Mouse (Mus musculus): Measurements from ENCODE around the gene Slc35g2. TPM values are rescaled to one million over a fixed set of nuclear protein-coding genes. Genes with fewer than 3 reads are reported as not detected.

Gene Slc35g2
- not detected in 2 replicates for total RNA-seq (2015; ENCODE audit: low replicate concordance)
- not detected in 2 replicates for total RNA-seq (2017; ENCODE audit: low replicate concordance)

DNA sequence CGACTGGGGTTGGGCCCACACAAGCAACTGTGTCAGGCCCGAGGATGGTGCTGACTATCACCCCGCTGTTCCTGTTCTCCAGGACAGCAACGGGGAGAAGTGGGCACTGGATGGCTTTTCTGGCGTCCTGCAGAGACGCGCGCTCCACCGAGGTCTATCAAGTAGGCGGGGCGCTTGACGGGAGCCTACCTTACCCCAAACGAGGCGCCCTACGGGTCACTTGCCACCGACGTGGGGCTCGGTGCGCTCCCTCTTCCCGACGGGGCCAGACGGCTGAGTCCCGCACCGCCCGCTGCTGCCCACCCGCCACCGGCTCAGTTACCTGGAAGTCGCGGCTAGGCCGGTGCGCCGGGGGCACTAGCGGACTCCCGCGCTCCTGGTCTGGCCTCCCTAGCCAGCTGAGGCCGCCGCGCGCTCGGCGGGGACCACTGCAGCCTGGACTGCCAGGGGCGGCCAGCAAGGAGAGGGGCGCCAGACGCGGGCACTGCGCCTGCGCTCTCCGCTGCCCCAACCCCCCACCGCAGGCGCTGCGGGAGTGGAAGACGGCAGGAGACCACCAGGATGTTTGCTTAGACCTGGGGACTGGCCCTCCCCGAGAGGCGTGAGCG lies at the start of gene Slc35g2:
TSS of gene Slc35g2 (minus strand) at position 465 of the 608 bp plus-strand sequence.
- no peak for ATAC-seq (replicated peaks; ENCODE audit: low FRiP score, poor library complexity, severe bottlenecking)

DNA sequence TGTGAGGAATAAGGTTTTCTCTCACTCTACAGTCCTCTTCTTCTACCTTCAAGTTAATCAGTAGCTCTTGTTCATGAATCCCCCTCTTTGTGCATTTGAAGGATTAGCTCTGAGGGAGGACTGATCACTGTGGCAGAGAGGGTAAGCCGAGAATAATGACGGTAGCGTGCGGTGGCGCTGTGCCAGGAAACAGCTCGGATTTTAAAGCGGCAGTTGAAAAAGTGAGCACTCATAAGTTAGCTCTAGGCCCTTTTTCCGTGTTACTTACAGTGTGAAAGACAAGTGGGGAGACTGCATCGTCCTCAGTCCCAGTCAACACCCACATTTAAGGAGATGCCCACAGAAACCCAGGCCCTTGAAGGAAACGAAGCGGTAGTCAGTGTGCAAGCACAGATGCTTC lies 46.1 kb upstream of the Slc35g2 start:
- ATAC-seq (replicated peaks; ENCODE audit: low FRiP score, poor library complexity, severe bottlenecking), result no peak

DNA sequence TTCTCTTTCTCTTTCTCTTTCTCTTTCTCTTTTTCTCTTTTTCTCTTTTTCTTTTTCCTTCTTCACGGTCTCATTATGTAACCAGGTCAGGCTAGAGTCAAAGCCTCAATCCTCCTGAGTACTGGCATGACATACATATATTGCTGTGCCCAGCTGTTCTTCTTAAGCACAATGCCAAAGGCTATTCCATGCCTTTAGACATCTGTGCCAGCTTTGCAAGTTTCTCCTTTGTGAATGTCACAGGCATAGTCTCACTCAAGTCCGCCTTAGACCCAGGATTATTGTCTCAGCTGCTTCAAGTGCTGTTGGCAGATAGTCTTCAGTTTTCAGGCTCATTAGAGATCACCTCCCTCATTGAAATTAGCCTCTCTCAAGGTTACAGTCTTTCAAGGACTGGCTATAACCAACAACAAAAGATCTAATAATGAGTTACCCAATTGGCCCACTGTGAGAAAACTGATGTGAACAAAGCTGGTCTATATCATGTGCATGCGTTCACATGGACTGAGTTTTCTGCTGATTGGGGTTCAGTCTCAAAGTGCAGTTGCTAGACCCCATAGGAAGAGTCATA lies 42.7 kb upstream of the Slc35g2 start:
- no peak for ATAC-seq (replicated peaks; ENCODE audit: low FRiP score, poor library complexity, severe bottlenecking)

DNA sequence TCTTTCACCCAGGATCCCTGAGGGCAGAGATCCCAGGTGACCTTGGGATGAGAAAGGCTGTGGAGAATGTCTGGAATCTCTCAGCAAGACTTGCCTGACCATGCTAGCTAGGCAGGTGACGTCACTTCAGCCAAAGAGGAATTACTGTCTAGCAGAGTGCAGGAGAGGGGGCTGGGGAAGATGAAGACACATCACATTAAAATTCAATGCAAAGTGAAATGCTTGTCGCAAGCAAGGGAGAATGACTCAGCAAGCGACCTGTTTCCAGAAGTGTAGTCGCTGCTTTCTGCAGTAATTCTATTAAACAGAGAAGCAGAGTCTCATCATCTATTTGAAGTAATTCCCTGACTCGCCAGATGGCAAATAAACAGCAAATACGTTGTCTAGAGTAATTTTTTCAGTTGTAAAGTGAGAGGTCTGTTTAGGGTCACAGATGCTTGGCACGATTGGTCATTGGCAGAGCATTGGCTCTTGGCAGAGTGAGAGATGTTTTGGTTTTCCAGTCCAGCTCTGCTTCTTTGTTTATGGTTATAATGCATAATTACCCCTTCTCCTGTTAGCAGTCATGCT lies 35.2 kb upstream of the Slc35g2 start:
- ATAC-seq (replicated peaks; ENCODE audit: low FRiP score, poor library complexity, severe bottlenecking), result no peak

DNA sequence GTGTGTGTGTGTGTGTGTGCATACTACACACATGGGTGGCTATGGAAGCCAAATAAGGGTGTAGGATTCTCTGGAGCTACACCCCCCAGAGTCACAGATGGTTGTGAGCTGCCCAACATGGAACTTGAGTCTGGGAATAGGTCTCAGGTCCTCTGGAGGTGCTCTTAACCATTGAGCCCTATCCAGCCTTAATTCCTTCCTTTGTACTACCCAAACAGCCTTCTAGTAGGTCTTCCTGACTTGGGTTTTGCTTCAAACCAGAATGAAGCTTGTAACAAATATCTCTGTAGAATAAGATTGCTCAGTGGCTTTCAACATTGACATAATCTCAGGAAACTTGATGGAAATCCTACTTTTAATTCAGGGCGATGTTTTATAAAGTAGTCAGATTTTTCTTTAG lies 34.6 kb upstream of the Slc35g2 start:
- no peak for ATAC-seq (replicated peaks; ENCODE audit: low FRiP score, poor library complexity, severe bottlenecking)

DNA sequence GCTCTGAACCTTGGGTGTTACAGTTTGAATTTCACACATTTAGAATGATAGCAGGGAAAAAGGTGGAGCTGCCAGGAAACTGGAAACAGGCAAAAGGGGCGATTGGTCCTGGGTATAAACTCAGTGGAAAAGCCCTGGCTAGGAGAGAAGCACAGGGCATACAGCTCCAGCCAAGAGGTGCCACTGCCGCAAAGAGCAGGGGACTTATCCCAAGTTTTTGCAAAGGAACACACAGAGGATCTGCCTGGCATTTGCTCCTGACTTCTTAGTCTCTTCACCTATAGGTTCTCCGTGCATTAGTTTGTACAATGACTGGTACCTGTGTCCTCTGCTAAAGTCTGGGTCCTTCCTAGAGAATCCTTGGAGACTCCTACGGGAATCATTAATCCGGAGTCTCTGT lies 32.3 kb upstream of the Slc35g2 start:
- no peak for ATAC-seq (replicated peaks; ENCODE audit: low FRiP score, poor library complexity, severe bottlenecking)

DNA sequence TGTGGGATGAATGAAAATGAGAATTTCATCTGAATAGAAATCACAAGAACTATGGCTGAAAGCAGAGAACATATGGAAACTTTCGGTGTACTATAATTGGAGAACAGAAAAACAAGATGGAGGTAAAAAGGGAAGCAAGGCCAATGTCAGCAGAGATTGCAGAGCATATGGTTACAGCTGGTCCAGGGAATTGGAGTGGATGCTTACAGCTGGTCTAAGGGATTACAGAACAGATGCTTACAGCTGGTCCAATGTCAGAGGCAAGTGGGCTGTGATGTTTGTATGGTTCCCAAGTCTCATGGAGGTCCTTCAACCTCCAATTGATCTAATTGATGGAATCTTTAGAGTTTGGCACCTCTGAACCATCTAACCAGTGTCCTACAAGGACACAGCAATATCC lies 31.2 kb upstream of the Slc35g2 start:
- ATAC-seq (replicated peaks; ENCODE audit: low FRiP score, poor library complexity, severe bottlenecking), result no peak

DNA sequence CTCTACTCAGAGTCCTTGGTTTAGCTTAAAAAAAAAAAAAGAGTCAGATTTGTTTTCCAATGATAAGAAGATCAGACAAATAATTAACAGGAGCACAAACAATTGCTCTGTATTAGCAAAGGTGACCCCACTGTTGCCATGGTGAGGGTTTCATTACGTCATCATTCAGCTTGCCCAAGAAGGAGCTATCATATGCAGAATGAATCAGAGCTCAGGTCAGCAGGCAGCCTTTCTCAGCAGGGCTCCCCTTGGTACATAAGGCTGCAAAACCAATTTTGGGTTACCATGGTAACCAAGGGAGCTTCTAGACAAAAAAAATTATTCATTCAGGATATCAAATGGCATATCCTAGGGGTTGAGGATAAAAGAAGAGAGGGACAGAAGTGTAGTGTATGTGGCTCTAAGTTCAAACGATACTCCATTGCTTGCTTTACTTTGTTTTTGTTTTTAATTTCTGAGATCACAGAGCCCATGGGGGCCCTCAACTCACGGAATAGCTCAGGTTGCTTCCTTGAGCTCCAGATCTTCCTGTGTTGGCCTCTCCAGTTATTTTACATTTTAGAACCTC lies 29.0 kb upstream of the Slc35g2 start:
- ATAC-seq (replicated peaks; ENCODE audit: low FRiP score, poor library complexity, severe bottlenecking), result no peak

DNA sequence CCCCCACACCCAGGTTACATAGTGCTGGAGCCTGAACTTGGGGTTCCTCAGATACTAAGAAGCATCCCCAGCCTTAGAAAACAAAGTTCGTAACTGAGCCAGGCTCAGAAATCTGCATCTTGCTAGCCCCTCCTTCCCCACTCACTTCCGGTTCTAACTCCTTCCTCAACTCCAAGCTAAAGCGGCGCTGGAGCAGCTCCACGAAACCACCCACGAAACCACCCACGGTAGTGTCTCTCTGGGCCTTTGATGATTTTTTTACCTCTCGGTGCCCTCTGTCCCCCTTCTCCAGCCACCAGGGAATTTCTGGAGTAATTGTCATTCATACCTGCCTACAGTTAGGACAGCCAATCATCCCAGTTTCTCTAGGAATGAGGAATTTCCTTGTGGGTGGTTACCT lies 26.7 kb upstream of the Slc35g2 start, which contains the start of gene Stag1:
TSS of gene Stag1 (plus strand) at position 253 of the 400 bp plus-strand sequence.
- no peak for ATAC-seq (replicated peaks; ENCODE audit: low FRiP score, poor library complexity, severe bottlenecking)

DNA sequence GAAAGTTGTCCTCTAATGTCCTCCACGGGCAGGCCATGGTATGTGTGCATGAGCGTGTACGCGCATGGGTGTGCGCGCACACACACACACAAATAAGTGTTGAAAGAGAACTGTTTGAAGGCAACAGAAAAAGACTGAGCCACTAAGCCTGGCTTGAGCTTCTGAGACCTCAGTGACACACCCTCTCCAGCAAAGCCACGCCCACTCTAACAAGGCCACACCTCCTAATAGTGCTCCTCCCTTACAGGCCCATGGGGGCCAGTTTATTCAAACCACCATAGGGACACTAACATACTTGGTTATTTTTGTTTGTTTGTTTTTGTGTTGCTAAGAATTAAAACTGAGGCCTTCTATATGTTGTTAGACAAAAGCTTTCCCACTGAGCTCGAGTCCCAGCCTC lies 25.4 kb upstream of the Slc35g2 start:
- ATAC-seq (replicated peaks; ENCODE audit: low FRiP score, poor library complexity, severe bottlenecking), result 0 out of 2 replicates have a peak, but pooled peaks have one; percentile 42

DNA sequence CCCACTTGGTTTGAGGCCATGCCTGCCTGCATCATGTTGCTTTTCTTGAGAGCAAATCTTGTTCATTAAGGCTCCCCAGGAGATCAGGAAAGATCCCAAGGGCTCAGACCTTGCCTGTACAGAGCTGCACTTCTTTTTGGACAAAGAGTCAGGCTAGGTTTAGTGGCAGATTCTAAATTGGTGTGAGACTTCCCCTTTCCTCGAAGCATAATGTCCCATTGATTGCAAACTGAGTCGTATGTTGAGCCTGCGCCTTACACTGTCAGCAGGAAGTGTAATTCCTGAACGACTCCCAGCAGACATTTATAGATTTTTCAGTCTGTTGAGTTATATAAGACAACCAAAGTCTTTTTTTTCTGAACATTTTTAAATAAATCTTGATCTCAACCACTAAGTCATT lies 19.6 kb upstream of the Slc35g2 start:
- no peak for ATAC-seq (replicated peaks; ENCODE audit: low FRiP score, poor library complexity, severe bottlenecking)

DNA sequence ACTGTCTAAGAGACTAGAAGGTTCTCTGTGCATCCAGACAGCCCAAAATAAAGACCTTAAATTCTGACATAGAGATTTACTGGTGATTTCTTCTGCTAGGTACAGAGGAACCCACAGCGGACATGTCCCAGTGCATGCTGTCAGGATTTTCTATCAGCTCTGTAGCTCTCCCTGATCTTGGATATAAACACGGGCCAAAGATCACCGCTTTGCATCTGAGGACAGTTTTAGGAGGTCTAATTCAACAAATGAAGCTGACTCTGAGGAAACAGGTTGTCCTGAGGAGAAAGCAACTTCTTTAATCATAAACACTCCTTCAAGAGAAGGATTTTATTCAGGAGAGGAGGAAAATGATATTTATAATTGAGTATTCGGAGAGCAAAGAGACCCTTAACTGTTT lies 13.1 kb upstream of the Slc35g2 start:
- no peak for ATAC-seq (replicated peaks; ENCODE audit: low FRiP score, poor library complexity, severe bottlenecking)

DNA sequence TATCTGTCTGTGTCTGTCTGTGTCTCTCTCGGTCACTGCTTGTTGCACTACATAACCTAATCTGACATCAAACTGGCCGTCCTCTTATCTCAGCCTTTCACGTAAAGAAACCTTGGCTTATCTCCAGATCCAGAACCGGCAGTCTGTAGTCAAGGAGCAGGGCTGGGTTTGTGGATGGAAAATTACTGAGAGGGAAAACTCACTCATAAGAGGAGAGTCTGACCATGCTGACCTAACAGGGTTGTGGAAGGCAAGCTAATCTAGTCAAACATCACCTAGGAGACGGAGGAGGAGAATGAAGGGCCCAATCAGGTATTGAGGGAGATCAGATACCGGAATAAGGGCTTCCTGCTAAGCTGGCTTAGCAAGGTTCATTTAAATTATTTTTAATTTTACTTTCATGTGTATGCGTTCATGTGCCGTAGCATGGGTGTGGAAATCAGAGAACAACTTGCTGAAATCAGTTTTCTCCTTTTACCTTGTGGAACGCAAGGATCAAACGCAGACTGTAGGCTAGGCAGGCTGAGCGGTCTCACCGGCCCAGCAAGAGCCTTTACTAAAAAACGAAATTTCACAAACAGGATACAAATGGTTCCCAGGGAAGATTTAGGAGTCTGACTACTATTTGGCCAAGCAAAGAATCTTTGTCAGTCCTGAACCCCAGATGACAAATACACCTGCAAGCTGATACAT lies 12.1 kb upstream of the Slc35g2 start:
- no peak for ATAC-seq (replicated peaks; ENCODE audit: low FRiP score, poor library complexity, severe bottlenecking)

DNA sequence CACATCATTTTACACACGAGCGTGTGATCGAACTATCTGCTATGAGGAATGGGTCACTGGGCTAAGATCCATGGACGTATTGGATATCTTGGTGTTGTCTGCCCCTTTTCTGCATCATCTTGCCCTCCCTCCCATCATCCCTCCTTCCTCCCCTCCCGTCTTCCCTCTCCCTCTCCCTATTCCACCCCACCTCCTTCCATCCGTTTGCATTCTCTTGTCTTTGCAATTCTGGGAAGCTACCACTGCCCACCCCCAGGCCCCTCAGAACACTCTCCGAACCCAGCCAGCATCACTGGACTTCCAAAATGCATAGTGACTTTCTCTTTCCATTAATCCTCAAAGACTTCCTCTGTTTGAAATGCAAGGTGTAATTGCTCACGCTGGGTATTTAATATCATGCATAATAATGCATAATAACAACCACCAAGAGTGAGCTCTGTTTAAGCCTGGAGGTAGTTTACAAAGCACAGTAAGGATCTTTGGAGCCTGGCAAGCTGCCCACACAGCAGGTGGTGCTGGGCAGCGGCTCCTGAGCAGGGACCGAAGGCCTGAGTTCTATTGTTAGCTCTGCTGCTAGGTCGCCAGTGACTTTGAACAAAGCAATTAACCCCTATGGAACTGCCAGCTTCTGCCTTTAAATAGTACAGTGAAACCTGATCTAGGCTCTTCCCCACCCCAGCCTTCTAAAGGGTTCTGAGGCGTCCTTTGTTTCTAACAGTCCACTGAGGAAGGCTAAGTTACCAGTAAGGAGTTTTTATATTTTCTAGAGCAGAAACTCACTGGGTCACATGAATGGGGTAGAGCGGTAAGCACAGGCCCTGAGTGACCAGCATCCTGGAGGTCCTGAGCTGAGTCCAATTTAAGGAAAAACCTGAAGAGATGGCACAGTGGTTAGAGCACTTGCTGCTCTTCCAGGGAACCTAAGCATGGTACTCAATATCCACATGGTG lies 10.9 kb upstream of the Slc35g2 start:
- no peak for ATAC-seq (replicated peaks; ENCODE audit: low FRiP score, poor library complexity, severe bottlenecking)

DNA sequence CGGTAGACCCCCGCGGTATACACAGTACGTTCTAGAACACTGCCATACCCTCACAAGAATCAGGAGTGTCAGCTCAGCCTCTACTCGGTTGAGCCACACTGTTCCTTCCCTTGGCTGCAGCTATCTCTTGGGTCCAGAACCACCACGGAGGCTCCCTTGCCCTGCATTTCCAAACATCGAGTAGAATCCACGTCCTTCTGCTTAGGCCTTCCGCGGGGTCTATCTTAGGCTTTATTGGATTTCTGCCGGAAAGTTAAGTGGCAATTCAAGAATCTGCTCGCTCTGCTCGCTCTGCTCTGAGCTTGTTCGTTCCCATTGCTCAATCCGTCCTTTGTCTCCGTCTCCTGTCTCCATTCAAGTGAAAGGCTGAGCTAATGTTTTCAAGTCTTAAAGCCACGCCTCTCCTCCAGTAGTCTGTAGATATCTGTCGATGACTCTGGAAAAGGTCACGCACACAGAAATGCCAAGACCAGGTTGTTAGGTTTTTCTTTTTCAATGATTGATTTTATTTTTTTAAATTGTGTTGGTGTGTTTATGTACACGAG lies 9.4 kb upstream of the Slc35g2 start:
- no peak for ATAC-seq (replicated peaks; ENCODE audit: low FRiP score, poor library complexity, severe bottlenecking)

DNA sequence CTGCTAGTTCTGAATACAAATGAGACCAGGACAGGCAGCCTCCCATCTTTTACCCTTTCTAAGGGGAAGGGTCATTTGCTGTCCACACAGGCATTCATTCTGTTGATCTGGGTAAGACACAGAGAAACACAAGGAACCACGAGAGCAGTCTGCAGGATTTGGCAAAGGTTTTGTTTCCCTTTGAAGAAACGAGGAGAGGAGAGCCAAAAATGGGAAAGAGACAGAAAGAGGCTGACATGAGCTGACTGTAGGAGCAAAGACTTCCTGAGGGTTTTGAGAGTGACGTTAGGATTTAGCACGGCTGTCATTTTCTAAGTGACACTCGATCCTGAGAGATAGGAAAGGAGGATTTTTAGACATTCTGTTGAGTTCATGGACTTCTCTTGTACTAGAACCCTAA lies 3.1 kb upstream of the Slc35g2 start:
- no peak for ATAC-seq (replicated peaks; ENCODE audit: low FRiP score, poor library complexity, severe bottlenecking)

DNA sequence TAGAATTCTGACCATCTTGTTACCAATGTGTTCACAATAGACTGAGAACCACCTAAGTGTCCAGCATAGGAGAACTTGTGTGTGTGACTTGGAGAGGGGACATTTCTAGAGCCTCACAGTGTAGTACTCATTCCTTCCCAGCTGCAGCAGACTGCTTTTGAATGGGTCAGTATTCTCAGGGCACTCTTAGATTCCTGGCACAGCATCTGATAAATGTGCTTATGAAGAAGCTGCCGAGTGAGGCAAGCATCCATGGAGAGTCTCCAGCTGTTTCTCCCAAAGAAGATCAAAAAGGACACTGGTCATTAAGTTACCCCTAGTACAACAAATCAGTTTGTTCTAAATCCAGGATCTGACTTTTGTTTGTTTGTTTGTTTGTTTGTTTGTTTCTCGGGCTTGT lies 2.4 kb upstream of the Slc35g2 start:
- ATAC-seq (replicated peaks; ENCODE audit: low FRiP score, poor library complexity, severe bottlenecking), result no peak

DNA sequence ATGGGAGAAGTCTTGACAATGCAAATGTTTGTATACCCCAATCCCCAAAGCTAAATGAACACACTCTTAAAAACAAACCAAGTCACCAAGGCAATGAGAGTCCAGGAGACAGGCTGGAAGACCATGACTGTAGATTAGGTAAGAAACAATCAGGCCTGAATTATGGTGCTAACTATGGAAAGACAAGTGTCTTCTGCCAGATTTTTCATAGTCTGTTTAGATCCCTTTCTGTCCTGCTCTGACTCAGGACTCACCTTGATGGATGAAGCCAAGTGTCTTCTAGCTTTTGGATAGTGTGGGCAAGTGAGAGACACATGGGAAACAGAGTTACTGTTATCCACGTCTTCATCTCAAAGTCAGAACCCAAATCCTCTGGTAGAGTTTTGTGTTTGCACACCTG lies 621 bp upstream of the Slc35g2 start:
- ATAC-seq (replicated peaks; ENCODE audit: low FRiP score, poor library complexity, severe bottlenecking), result no peak

All from erythroid progenitor cell, adult 5-6 weeks (primary cell).